ENCODE assay signal across 9 mouse cellular contexts in genomic region chr3:134236414-134237112, GRCm38 (mm10). TPM values are rescaled to one million over a fixed set of nuclear protein-coding genes. Genes with fewer than 3 reads are reported as not detected.
A peak's percentile ranks its signal among the peaks of the same experiment; 100 is the strongest.
DNase-seq lines count a peak whose midpoint lies in the region; ATAC-seq and TF ChIP-seq lines count a peak whose summit lies in the region.
"Had no signal": no experiment of that assay in that cellular context is flagged by ENCODE, and none has a peak within 500 bp of the region (broad histone marks: within the 10 kb centered on the region; RNA-seq: fewer than 3 reads in every experiment).

Gene Cxxc4, plus strand, starts transcription at chr3:134236484.

- intact Hi-C loops in gastrocnemius, postnatal 14 days (cut with DNase I; ENCODE audit: low total_unique reads) = no loop called here

- no peak for DNase-seq in frontal cortex, adult 2 months (ENCODE audit: extremely low spot score in 1 of 2, low spot score in 1 of 2)
- no peak for DNase-seq in frontal cortex, postnatal 14 days (ENCODE audit: low spot score in 2 of 2)
- no peak for DNase-seq in forebrain, embryonic 10.5 days (ENCODE audit: extremely low spot score, low spot score)
- no peak for DNase-seq in left cerebral cortex, adult 8-10 months (ENCODE audit: low spot score in 2 of 2)
- DNase-seq in T-cell, adult 2 months (ENCODE audit: low spot score) = no peak
- no peak for DNase-seq in gastrocnemius, postnatal 14 days

- WGBS in forebrain, embryonic 10.5 days = 2% methylated on average over 17 of the region's 22 CpGs
- WGBS in neural tube, embryonic 12.5 days = under 1% methylated on average over 10 of the region's 22 CpGs

- no peak for TF ChIP-seq CTCF in C2C12 (IDR thresholded peaks at IDR 0.05; ENCODE audit: control insufficient read depth, insufficient read depth, insufficient read length)

- no peaks in the 10 kb centered on the region for H3K79me3 ChIP-seq in C2C12 (ENCODE audit: low read depth)

- peak within 1 kb of the TSS; percentile 23 for H3ac ChIP-seq in C2C12 (ENCODE audit: control insufficient read depth, insufficient read length, low read depth)

- peaks cover 52% of the 10 kb centered on the region for H3K4me1 ChIP-seq in forebrain, embryonic 10.5 days
- peaks cover 9% of the 10 kb centered on the region for H3K4me1 ChIP-seq in neural tube, embryonic 12.5 days

- H3K79me2 ChIP-seq in C2C12 (ENCODE audit: control insufficient read depth, insufficient read depth) = no peaks in the 10 kb centered on the region

- H3K27me3 ChIP-seq in C2C12 (ENCODE audit: control insufficient read depth, insufficient read depth, insufficient read length) = no peaks in the 10 kb centered on the region
- H3K27me3 ChIP-seq in forebrain, embryonic 10.5 days (ENCODE audit: poor library complexity, severe bottlenecking) = no peaks in the 10 kb centered on the region
- no peaks in the 10 kb centered on the region for H3K27me3 ChIP-seq in neural tube, embryonic 12.5 days (replicated peaks)

- ATAC-seq in neural tube, embryonic 12.5 days (ENCODE audit: low FRiP score, low read depth) = peak; percentile 72

- peak within 1 kb of the TSS; percentile 89 for H3K9ac ChIP-seq in neural tube, embryonic 12.5 days

- peak within 1 kb of the TSS; percentile 85 for H3K4me2 ChIP-seq in neural tube, embryonic 12.5 days (replicated peaks)

- H3K36me3 ChIP-seq in C2C12 (ENCODE audit: control insufficient read depth, insufficient read depth) = no peaks in the 10 kb centered on the region
- no peaks in the 10 kb centered on the region for H3K36me3 ChIP-seq in forebrain, embryonic 10.5 days (replicated peaks)
- H3K36me3 ChIP-seq in neural tube, embryonic 12.5 days = no peaks in the 10 kb centered on the region

- peak within 1 kb of the TSS; percentile 97 for H3K27ac ChIP-seq in forebrain, embryonic 10.5 days
- peak within 1 kb of the TSS; percentile 82 for H3K27ac ChIP-seq in neural tube, embryonic 12.5 days

- peak within 1 kb of the TSS; percentile 30 for H3K4me3 ChIP-seq in C2C12 (ENCODE audit: insufficient read depth, poor library complexity, severe bottlenecking)
- H3K4me3 ChIP-seq in forebrain, embryonic 10.5 days = peak within 1 kb of the TSS; percentile 80
- H3K4me3 ChIP-seq in neural tube, embryonic 12.5 days = peak within 1 kb of the TSS; percentile 48

- no peaks in the 10 kb centered on the region for H3K9me3 ChIP-seq in forebrain, embryonic 10.5 days
- no peaks in the 10 kb centered on the region for H3K9me3 ChIP-seq in neural tube, embryonic 12.5 days

TF ChIP-seq in C2C12, 6 proteins besides CTCF, POLR2A, EP300 and RAD21:
- TF ChIP-seq FOSL1 (IDR thresholded peaks at IDR 0.05; ENCODE audit: insufficient read depth, low read length, poor library complexity, severe bottlenecking) (no peak), MYOD1 (IDR thresholded peaks at IDR 0.05; ENCODE audit: control insufficient read depth, insufficient read length, low read depth) (no peak), USF1 (IDR thresholded peaks at IDR 0.05; ENCODE audit: low read depth) (no peak), MAX (IDR thresholded peaks at IDR 0.05) (no peak), CEBPB (IDR thresholded peaks at IDR 0.05; ENCODE audit: low read depth) (no peak), MYOG (IDR thresholded peaks at IDR 0.05; ENCODE audit: control insufficient read depth, extremely low read depth, insufficient read length) (no peak)

RNA-seq across cellular contexts. Expression of gene Cxxc4, which starts in this region (rescaled TPM):
- 14.7 and 14.8 TPM in 2 replicates for polyA plus RNA-seq in frontal cortex, adult 2 months (2012; rRNA removed)
- 0.02 TPM for polyA plus RNA-seq in C2C12 (2012; fragmentation: generic; extraction: Trizol)
- 12.0 and 13.2 TPM in 2 replicates for polyA plus RNA-seq in forebrain, embryonic 10.5 days (2016; fragmentation: Nextera tagmentation; extraction: Ambion mirVana)
- total RNA-seq in left cerebral cortex, adult 8-10 months (2022) = 10 to 100 TPM; 20.2 to 22.0 (median 21.6) TPM
- polyA plus RNA-seq in neural tube, embryonic 12.5 days (2016; fragmentation: Nextera tagmentation; extraction: Ambion mirVana) = 22.9 and 24.4 TPM in 2 replicates
- total RNA-seq in gastrocnemius, postnatal 14 days (2021) = under 1 TPM; 0.66 to 0.75 TPM
- total RNA-seq: MEL had no signal

Comparison
In these comparisons a context has a peak if more than half of its experiments do, and no peak if none do; other contexts are left out.
1. RNA of gene Cxxc4 (total RNA-seq): 20.2 to 22.0 TPM in left cerebral cortex, adult 8-10 months; 0.66 to 0.75 TPM in gastrocnemius, postnatal 14 days; every median in the first group is over 10 times any median in the second.
2. RNA of gene Cxxc4 (polyA plus RNA-seq): 22.9 to 24.4 TPM in neural tube, embryonic 12.5 days, 14.7 to 14.8 TPM in frontal cortex, adult 2 months and 12.0 to 13.2 TPM in forebrain, embryonic 10.5 days; 0.02 TPM in C2C12 (single experiment); every median in the first group is over 10 times any median in the second.
3. H3K4me3 ChIP-seq: peak in every context shown above with its lines; median percentile 80 in forebrain, embryonic 10.5 days; 48 in neural tube, embryonic 12.5 days; 30 in C2C12.